Mouse (Mus musculus) embryonic facial prominence, embryonic 11.5 days (tissue): ENCODE measurements around the gene Rflna. TPM values are rescaled to one million over a fixed set of nuclear protein-coding genes. Genes with fewer than 3 reads are reported as not detected.
A peak's percentile ranks its signal among the peaks of the same experiment; 100 is the strongest.

Experiments
- ATAC-seq: fragments of 200-750 bp; cut with Nextera tagmentation; replicated peaks from 2 replicates; pipeline ENCODE4 v1.8.0; 2017; ENCODE audit warnings: low read depth; ENCODE audit not compliant: insufficient number of reproducible peaks, low FRiP score, low TSS enrichment
- DNase-seq: peaks from one replicate; pipeline ENCODE4 v3.0.0-alpha.2; 2015; ENCODE audit warnings: low spot score
- H3K27ac ChIP-seq: fragments of 300-500 bp; sonication (generic); replicated peaks from 2 replicates; pipeline ENCODE4 v1.5.1; 2014; ENCODE audit warnings: mild to moderate bottlenecking, low read depth, low read length, control low read depth
- H3K27me3 ChIP-seq: fragments of 300-500 bp; sonication (generic); 2 replicates; pipeline ENCODE4 v1.6.1; 2014; ENCODE audit warnings: mild to moderate bottlenecking, low read length, moderate library complexity, mixed read lengths; ENCODE audit not compliant: control insufficient read depth, insufficient read depth
- H3K36me3 ChIP-seq: fragments of 300-500 bp; sonication (generic); replicated peaks from 2 replicates; pipeline ENCODE4 v1.6.1; 2014; ENCODE audit warnings: low read depth, mild to moderate bottlenecking, low read length, moderate library complexity, mixed read lengths; ENCODE audit not compliant: control insufficient read depth, insufficient read depth
- H3K4me1 ChIP-seq: fragments of 300-500 bp; sonication (generic); 2 replicates; pipeline ENCODE4 v1.6.1; 2014; ENCODE audit warnings: low read length, mixed read lengths; ENCODE audit not compliant: control insufficient read depth, insufficient read depth
- H3K4me2 ChIP-seq: fragments of 300-500 bp; sonication (generic); 2 replicates; pipeline ENCODE4 v1.6.1; 2014; ENCODE audit warnings: low read depth, mild to moderate bottlenecking, control low read depth, low read length, moderate library complexity
- H3K4me3 ChIP-seq: fragments of 300-500 bp; sonication (generic); 2 replicates; pipeline ENCODE4 v1.5.1; 2014; ENCODE audit warnings: low read depth, low read length, control low read depth
- H3K9ac ChIP-seq: fragments of 300-500 bp; sonication (generic); replicated peaks from 2 replicates; pipeline ENCODE4 v1.6.1; 2014; ENCODE audit warnings: mild to moderate bottlenecking, control low read depth, low read length
- H3K9me3 ChIP-seq: fragments of 300-500 bp; sonication (generic); replicated peaks from 2 replicates; pipeline ENCODE4 v1.6.1; 2016; ENCODE audit warnings: mild to moderate bottlenecking, low read length, inconsistent platforms, mixed read lengths; ENCODE audit not compliant: control insufficient read depth
- WGBS: fragments of 180-500 bp; shearing (Covaris S2); extraction: QIAGEN DNeasy Blood & Tissue Kit; methylation state at CpG from one replicate; pipeline ENCODE4 v1.1.7; 2014; 5-methylcytosine and 5-hydroxymethylcytosine counted together
- polyA plus RNA-seq: library from polyadenylated mRNA; unstranded; fragments of >200 nt; fragmentation: Nextera tagmentation; extraction: Ambion mirVana; gene quantifications from 2 replicates; pipeline ENCODE4 v1.2.1, GENCODE M21; 2014

Gene Rflna
- polyA plus RNA-seq, 1 experiment from 2014 or later: 7.2 TPM

GRCm38 (mm10) chr5:125046436-125046835 is 43.4 kb downstream of the Rflna start:
- ATAC-seq (no peak), DNase-seq (no peak)
- 58% methylated on average over 5 of the region's 5 CpGs for WGBS
- H3K27ac ChIP-seq: no peak overlapping the region
- no peaks in the 10 kb centered on the region for H3K4me1 ChIP-seq
- H3K9me3 ChIP-seq: no peaks in the 10 kb centered on the region
- H3K4me2 ChIP-seq: no peak overlapping the region
- H3K4me3 ChIP-seq: no peak overlapping the region
- H3K9ac ChIP-seq: no peak overlapping the region
- H3K27me3 ChIP-seq: no peaks in the 10 kb centered on the region
- peaks cover 10% of the 10 kb centered on the region for H3K36me3 ChIP-seq

- Histone ChIP-seq H3K27me3 (no peaks in the 10 kb centered on the region), H3K4me2 (no peak overlapping the region), H3K27ac (no peak overlapping the region), H3K4me1 (no peaks in the 10 kb centered on the region), H3K4me3 (no peak overlapping the region), H3K36me3 (peaks cover 10% of the 10 kb centered on the region), H3K9ac (no peak overlapping the region), H3K9me3 (no peaks in the 10 kb centered on the region)
- WGBS: 84% methylated on average over 4 of the region's 4 CpGs
- ATAC-seq (no peak), DNase-seq (no peak)
These were observed 46.5 kb downstream of the Rflna start for GRCm38 (mm10) chr5:125049481-125049880.

GRCm38 (mm10) chr5:125052237-125052602 is 49.2 kb downstream of the Rflna start:
- no peak overlapping the region for H3K27ac ChIP-seq
- WGBS: 83% methylated on average over 10 of the region's 10 CpGs
- no peak overlapping the region for H3K9ac ChIP-seq
- DNase-seq: no peak
- ATAC-seq: no peak
- no peaks in the 10 kb centered on the region for H3K27me3 ChIP-seq
- H3K36me3 ChIP-seq: peaks cover 10% of the 10 kb centered on the region
- H3K4me3 ChIP-seq: no peak overlapping the region
- H3K4me2 ChIP-seq: no peak overlapping the region
- no peaks in the 10 kb centered on the region for H3K9me3 ChIP-seq
- H3K4me1 ChIP-seq: peaks cover 12% of the 10 kb centered on the region

GRCm38 (mm10) chr5:125052603-125053488 is 49.8 kb downstream of the Rflna start:
- ATAC-seq (no peak), DNase-seq (no peak)
- WGBS: 72% methylated on average over 23 of the region's 23 CpGs
- Histone ChIP-seq H3K4me2 (no peak overlapping the region), H3K9ac (no peak overlapping the region), H3K4me3 (no peak overlapping the region), H3K4me1 (peaks cover 17% of the 10 kb centered on the region), H3K27me3 (no peaks in the 10 kb centered on the region), H3K9me3 (no peaks in the 10 kb centered on the region), H3K27ac (no peak overlapping the region), H3K36me3 (peaks cover 10% of the 10 kb centered on the region)

- DNase-seq (no peak), ATAC-seq (no peak)
- no peak overlapping the region for H3K4me2 ChIP-seq
- H3K27ac ChIP-seq: no peak overlapping the region
- peaks cover 19% of the 10 kb centered on the region for H3K4me1 ChIP-seq
- H3K27me3 ChIP-seq: no peaks in the 10 kb centered on the region
- H3K4me3 ChIP-seq: no peak overlapping the region
- H3K9ac ChIP-seq: 0 out of 2 replicates have a peak overlapping the region, but pooled peaks have one; percentile 13
- 79% methylated on average over 7 of the region's 7 CpGs for WGBS
- no peaks in the 10 kb centered on the region for H3K9me3 ChIP-seq
- peaks cover 6% of the 10 kb centered on the region for H3K36me3 ChIP-seq
These were observed 50.6 kb downstream of the Rflna start for GRCm38 (mm10) chr5:125053661-125054060.

- H3K27me3 ChIP-seq: no peaks in the 10 kb centered on the region
- H3K4me2 ChIP-seq: no peak overlapping the region
- H3K27ac ChIP-seq: no peak overlapping the region
- no peaks in the 10 kb centered on the region; the same call in none of the 2 replicates for H3K36me3 ChIP-seq
- DNase-seq (no peak), ATAC-seq (no peak)
- H3K4me1 ChIP-seq: peaks cover 19% of the 10 kb centered on the region
- 44% methylated on average over 8 of the region's 8 CpGs for WGBS
- no peak overlapping the region for H3K9ac ChIP-seq
- no peaks in the 10 kb centered on the region for H3K9me3 ChIP-seq
- no peak overlapping the region for H3K4me3 ChIP-seq
These were observed 52.9 kb downstream of the Rflna start for GRCm38 (mm10) chr5:125055901-125056300.

GRCm38 (mm10) chr5:125056331-125056695 is 53.3 kb downstream of the Rflna start:
- Histone ChIP-seq H3K4me3 (no peak overlapping the region), H3K27ac (no peak overlapping the region), H3K36me3 (no peaks in the 10 kb centered on the region; the same call in 1 of the 2 replicates), H3K9ac (no peak overlapping the region), H3K4me1 (peaks cover 19% of the 10 kb centered on the region), H3K9me3 (no peaks in the 10 kb centered on the region), H3K27me3 (no peaks in the 10 kb centered on the region), H3K4me2 (no peak overlapping the region)
- 22% methylated on average over 6 of the region's 6 CpGs for WGBS
- ATAC-seq (no peak), DNase-seq (peak; percentile 58)
